Mouse (Mus musculus) liver, embryonic 15.5 days (tissue): ENCODE results near the gene Npc2. TPM values are rescaled to one million over a fixed set of nuclear protein-coding genes. Genes with fewer than 3 reads are reported as not detected.

Experiments used
- ATAC-seq: fragments of 200-750 bp; cut with Nextera tagmentation; 2 replicates; pipeline ENCODE4 v1.8.0; 2017; ENCODE audit warnings: moderate number of reproducible peaks, mild to moderate bottlenecking, moderate library complexity; ENCODE audit not compliant: insufficient read depth
- H3K27ac ChIP-seq: fragments of 300-500 bp; sonication (generic); replicated peaks from 2 replicates; pipeline ENCODE4 v1.5.1; 2015; ENCODE audit warnings: mild to moderate bottlenecking, inconsistent platforms
- H3K27me3 ChIP-seq: fragments of 300-500 bp; sonication (generic); 2 replicates; pipeline ENCODE4 v1.6.1; 2015; ENCODE audit warnings: mild to moderate bottlenecking, inconsistent platforms
- H3K36me3 ChIP-seq: fragments of 300-500 bp; sonication (generic); replicated peaks from 2 replicates; pipeline ENCODE4 v1.6.1; 2015; ENCODE audit warnings: moderate library complexity, mild to moderate bottlenecking, inconsistent platforms
- H3K4me1 ChIP-seq: fragments of 300-500 bp; sonication (generic); replicated peaks from 2 replicates; pipeline ENCODE4 v1.6.1; 2015; ENCODE audit warnings: inconsistent platforms
- H3K4me2 ChIP-seq: fragments of 300-500 bp; sonication (generic); 2 replicates; pipeline ENCODE4 v1.6.1; 2015; ENCODE audit warnings: moderate library complexity, mild to moderate bottlenecking, inconsistent platforms
- H3K4me3 ChIP-seq: fragments of 300-500 bp; sonication (generic); replicated peaks from 2 replicates; pipeline ENCODE4 v1.5.1; 2015; ENCODE audit warnings: mild to moderate bottlenecking, inconsistent platforms
- H3K9ac ChIP-seq: fragments of 300-500 bp; sonication (generic); 2 replicates; pipeline ENCODE4 v1.6.1; 2015; ENCODE audit warnings: moderate library complexity, mild to moderate bottlenecking, inconsistent platforms
- H3K9me3 ChIP-seq: fragments of 300-500 bp; sonication (generic); replicated peaks from 2 replicates; pipeline ENCODE4 v1.6.1; 2016; ENCODE audit warnings: inconsistent platforms
- WGBS: fragments of 180-500 bp; shearing (Covaris S2); methylation state at CpG from one replicate; pipeline ENCODE4 v1.1.7; 2015; ENCODE audit warnings: mixed read lengths; ENCODE audit not compliant: insufficient replicate concordance; 5-methylcytosine and 5-hydroxymethylcytosine counted together
- polyA plus RNA-seq: library from polyadenylated mRNA; unstranded; fragments of >200 nt; fragmentation: Nextera tagmentation; extraction: Ambion mirVana; gene quantifications from 2 replicates; pipeline ENCODE4 v1.2.1, GENCODE M21; 2015

Gene Npc2
- polyA plus RNA-seq: 26.0 TPM in 2 replicates

- Histone ChIP-seq H3K4me2 (peak within 1 kb of the TSS; percentile 88), H3K9ac (peak within 1 kb of the TSS; percentile 78), H3K4me1 (peaks cover 50% of the 10 kb centered on the region), H3K4me3 (peak within 1 kb of the TSS; percentile 75), H3K27me3 (no peaks in the 10 kb centered on the region), H3K27ac (peak within 1 kb of the TSS; percentile 97), H3K9me3 (no peaks in the 10 kb centered on the region), H3K36me3 (peaks cover 6% of the 10 kb centered on the region; the same call in 1 of the 2 replicates)
- ATAC-seq: peak; percentile 99
- WGBS: under 1% methylated on average over 50 of the region's 50 CpGs
Measured at GRCm38 (mm10) chr12:84772726-84773441, at the start of gene Npc2, which contains the start of gene Isca2. TSS of gene Npc2 (minus strand) at chr12:84773152. TSS of gene Isca2 (plus strand) at chr12:84773251.

GRCm38 (mm10) chr12:84819236-84820168 is 46.5 kb upstream of the Npc2 start:
- Histone ChIP-seq H3K36me3 (no peaks in the 10 kb centered on the region), H3K4me3 (no peak overlapping the region), H3K4me2 (peak overlapping the region; percentile 47), H3K4me1 (peaks cover 37% of the 10 kb centered on the region), H3K27me3 (no peaks in the 10 kb centered on the region), H3K9ac (peak overlapping the region; percentile 16), H3K9me3 (no peaks in the 10 kb centered on the region), H3K27ac (peak overlapping the region; percentile 86)
- ATAC-seq: peak; percentile 99
- WGBS: 62% methylated on average over 13 of the region's 13 CpGs

- ATAC-seq: no peak
- Histone ChIP-seq H3K9me3 (no peaks in the 10 kb centered on the region), H3K4me2 (no peak overlapping the region), H3K27ac (peak overlapping the region; percentile 86), H3K36me3 (no peaks in the 10 kb centered on the region), H3K9ac (no peak overlapping the region), H3K27me3 (no peaks in the 10 kb centered on the region), H3K4me3 (no peak overlapping the region), H3K4me1 (peaks cover 37% of the 10 kb centered on the region)
- 54% methylated on average over 4 of the region's 4 CpGs for WGBS
Measured at GRCm38 (mm10) chr12:84818496-84818895, 45.5 kb upstream of the Npc2 start.

- no peak for ATAC-seq
- 56% methylated on average over 3 of the region's 3 CpGs for WGBS
- H3K36me3 ChIP-seq: no peaks in the 10 kb centered on the region
- no peak overlapping the region for H3K27ac ChIP-seq
- no peak overlapping the region for H3K4me3 ChIP-seq
- H3K9ac ChIP-seq: no peak overlapping the region
- H3K4me1 ChIP-seq: peaks cover 23% of the 10 kb centered on the region
- no peak overlapping the region for H3K4me2 ChIP-seq
- no peaks in the 10 kb centered on the region for H3K27me3 ChIP-seq
- no peaks in the 10 kb centered on the region for H3K9me3 ChIP-seq
Measured at GRCm38 (mm10) chr12:84814663-84815325, 41.8 kb upstream of the Npc2 start.

- no peak overlapping the region for H3K9ac ChIP-seq
- no peak overlapping the region for H3K4me2 ChIP-seq
- H3K36me3 ChIP-seq: no peaks in the 10 kb centered on the region
- ATAC-seq: no peak
- H3K27me3 ChIP-seq: peaks cover 4% of the 10 kb centered on the region; the same call in 1 of the 2 replicates
- H3K9me3 ChIP-seq: no peaks in the 10 kb centered on the region
- no peak overlapping the region for H3K27ac ChIP-seq
- 37% methylated on average over 7 of the region's 7 CpGs for WGBS
- H3K4me3 ChIP-seq: no peak overlapping the region
- H3K4me1 ChIP-seq: peaks cover 13% of the 10 kb centered on the region
Measured at GRCm38 (mm10) chr12:84813773-84814172, 40.8 kb upstream of the Npc2 start.

- Histone ChIP-seq H3K4me3 (no peak overlapping the region), H3K9me3 (no peaks in the 10 kb centered on the region), H3K27me3 (peaks cover 15% of the 10 kb centered on the region; the same call in 1 of the 2 replicates), H3K9ac (no peak overlapping the region), H3K36me3 (no peaks in the 10 kb centered on the region), H3K4me1 (peaks cover 3% of the 10 kb centered on the region; the same call in 1 of the 2 replicates), H3K27ac (no peak overlapping the region), H3K4me2 (no peak overlapping the region)
- no peak for ATAC-seq
- WGBS: 39% methylated on average over 3 of the region's 3 CpGs
Measured at GRCm38 (mm10) chr12:84812004-84812403, 39.1 kb upstream of the Npc2 start.

- Histone ChIP-seq H3K36me3 (no peaks in the 10 kb centered on the region), H3K27me3 (peaks cover 16% of the 10 kb centered on the region; the same call in 1 of the 2 replicates), H3K27ac (no peak overlapping the region), H3K9ac (no peak overlapping the region), H3K4me1 (peaks cover 3% of the 10 kb centered on the region; the same call in 1 of the 2 replicates), H3K4me2 (no peak overlapping the region), H3K9me3 (no peaks in the 10 kb centered on the region), H3K4me3 (no peak overlapping the region)
- no peak for ATAC-seq
- WGBS: 37% methylated on average over 4 of the region's 4 CpGs
Measured at GRCm38 (mm10) chr12:84811510-84811909, 38.6 kb upstream of the Npc2 start.

GRCm38 (mm10) chr12:84810810-84811209 is 37.9 kb upstream of the Npc2 start:
- no peak for ATAC-seq
- H3K36me3 ChIP-seq: no peaks in the 10 kb centered on the region
- H3K4me2 ChIP-seq: no peak overlapping the region
- WGBS: 38% methylated on average over 1 of the region's 1 CpGs
- H3K27me3 ChIP-seq: peaks cover 17% of the 10 kb centered on the region; the same call in 1 of the 2 replicates
- no peak overlapping the region for H3K27ac ChIP-seq
- no peaks in the 10 kb centered on the region for H3K9me3 ChIP-seq
- no peak overlapping the region for H3K9ac ChIP-seq
- H3K4me3 ChIP-seq: no peak overlapping the region
- H3K4me1 ChIP-seq: no peaks in the 10 kb centered on the region; the same call in 1 of the 2 replicates

- no peak overlapping the region for H3K4me2 ChIP-seq
- 27% methylated on average over 6 of the region's 6 CpGs for WGBS
- no peak overlapping the region for H3K9ac ChIP-seq
- H3K4me1 ChIP-seq: no peaks in the 10 kb centered on the region; the same call in 1 of the 2 replicates
- no peaks in the 10 kb centered on the region for H3K9me3 ChIP-seq
- no peak for ATAC-seq
- no peak overlapping the region for H3K27ac ChIP-seq
- peaks cover 24% of the 10 kb centered on the region for H3K27me3 ChIP-seq
- H3K36me3 ChIP-seq: no peaks in the 10 kb centered on the region
- no peak overlapping the region for H3K4me3 ChIP-seq
Measured at GRCm38 (mm10) chr12:84809033-84809432, 36.1 kb upstream of the Npc2 start.

- Histone ChIP-seq H3K36me3 (no peaks in the 10 kb centered on the region), H3K4me1 (no peaks in the 10 kb centered on the region; the same call in 1 of the 2 replicates), H3K4me3 (no peak overlapping the region), H3K27me3 (peaks cover 24% of the 10 kb centered on the region), H3K4me2 (no peak overlapping the region), H3K27ac (no peak overlapping the region), H3K9ac (no peak overlapping the region), H3K9me3 (no peaks in the 10 kb centered on the region)
- 66% methylated on average over 13 of the region's 13 CpGs for WGBS
- no peak for ATAC-seq
Measured at GRCm38 (mm10) chr12:84807351-84807750, 34.4 kb upstream of the Npc2 start.
